Comparison of ENCODE assay signal across 15 mouse cellular contexts in genomic region chr14:110777546-110777945, GRCm38 (mm10). TPM values are rescaled to one million over a fixed set of nuclear protein-coding genes. Genes with fewer than 3 reads are reported as not detected.
A peak's percentile ranks its signal among the peaks of the same experiment; 100 is the strongest.
DNase-seq lines count a peak whose midpoint lies in the region; ATAC-seq and TF ChIP-seq lines count a peak whose summit lies in the region.
"Had no signal": no experiment of that assay in that cellular context is flagged by ENCODE, and none has a peak within 500 bp of the region (broad histone marks: within the 10 kb centered on the region; RNA-seq: fewer than 3 reads in every experiment).

No protein-coding gene starts in this region.

- H3K4me3 ChIP-seq in intestine, postnatal 0 days (ENCODE audit: low read depth, low read length) = no peak overlapping the region
- no peak overlapping the region for H3K4me3 ChIP-seq in intestine, embryonic 15.5 days (replicated peaks)
- H3K4me3 ChIP-seq: erythroblast, embryonic 14.5 days; limb, embryonic 15.5 days; megakaryocyte, embryonic 14.5 days; neural tube, embryonic 12.5 days had no signal

- H3K36me3 ChIP-seq in intestine, postnatal 0 days (ENCODE audit: control insufficient read depth, insufficient read depth) = no peaks in the 10 kb centered on the region
- H3K36me3 ChIP-seq in intestine, embryonic 15.5 days = no peaks in the 10 kb centered on the region
- H3K36me3 ChIP-seq: G1E; limb, embryonic 15.5 days; neural tube, embryonic 12.5 days had no signal

- H3K27me3 ChIP-seq in intestine, postnatal 0 days (replicated peaks; ENCODE audit: control insufficient read depth, insufficient read depth, low read length) = no peaks in the 10 kb centered on the region
- H3K27me3 ChIP-seq in intestine, embryonic 15.5 days (replicated peaks) = no peaks in the 10 kb centered on the region
- H3K27me3 ChIP-seq: limb, embryonic 15.5 days; megakaryocyte, embryonic 14.5 days; neural tube, embryonic 12.5 days had no signal

- no peak overlapping the region for H3K27ac ChIP-seq in intestine, postnatal 0 days (ENCODE audit: low read depth, low read length)
- H3K27ac ChIP-seq in intestine, embryonic 15.5 days = no peak overlapping the region
- H3K27ac ChIP-seq: limb, embryonic 15.5 days; neural tube, embryonic 12.5 days had no signal

- DNase-seq in lung, postnatal 14 days = peak; percentile 3
- no peak for DNase-seq in lung, postnatal 36 days
- peak; percentile 22 for DNase-seq in Muller cell, postnatal 12 days (ENCODE audit: inconsistent ontology term)
- peak; percentile 29 for DNase-seq in embryo, embryonic 11 days
- DNase-seq: adrenal gland, adult 8-10 months; cerebellum, adult 11 months; gastrocnemius, postnatal 10 days had no signal

- no peak overlapping the region for H3K4me2 ChIP-seq in intestine, postnatal 0 days (replicated peaks; ENCODE audit: low read depth)
- no peak overlapping the region for H3K4me2 ChIP-seq in intestine, embryonic 15.5 days (replicated peaks)
- H3K4me2 ChIP-seq: limb, embryonic 15.5 days; neural tube, embryonic 12.5 days had no signal

- no peaks in the 10 kb centered on the region for H3K4me1 ChIP-seq in intestine, postnatal 0 days (replicated peaks; ENCODE audit: control insufficient read depth, insufficient read depth, low read length)
- H3K4me1 ChIP-seq in intestine, embryonic 15.5 days (replicated peaks) = no peaks in the 10 kb centered on the region
- H3K4me1 ChIP-seq: limb, embryonic 15.5 days; megakaryocyte, embryonic 14.5 days; neural tube, embryonic 12.5 days had no signal

- TF ChIP-seq CTCF in intestine, postnatal 0 days (IDR thresholded peaks at IDR 0.05; ENCODE audit: low read depth) = peak; percentile 52

- no peak for ATAC-seq in intestine, postnatal 0 days
- no peak for ATAC-seq in intestine, embryonic 15.5 days
- no peak for ATAC-seq in erythroblast, adult 5-6 weeks (replicated peaks; ENCODE audit: low FRiP score, poor library complexity, severe bottlenecking)

- H3K9me3 ChIP-seq in intestine, postnatal 0 days (ENCODE audit: control insufficient read depth) = no peaks in the 10 kb centered on the region
- no peaks in the 10 kb centered on the region for H3K9me3 ChIP-seq in intestine, embryonic 15.5 days
- H3K9me3 ChIP-seq: limb, embryonic 15.5 days; neural tube, embryonic 12.5 days had no signal

- no peak overlapping the region for H3K9ac ChIP-seq in intestine, postnatal 0 days (ENCODE audit: low read depth, low read length)
- no peak overlapping the region for H3K9ac ChIP-seq in intestine, embryonic 15.5 days
- H3K9ac ChIP-seq: limb, embryonic 15.5 days; neural tube, embryonic 12.5 days had no signal

RNA-seq across cellular contexts. Expression of gene Slitrk6, which starts 22.6 kb away (rescaled TPM):
- 7.4 and 7.9 TPM in 2 replicates for polyA plus RNA-seq in intestine, postnatal 0 days (2015; fragmentation: Nextera tagmentation; extraction: Ambion mirVana)
- polyA plus RNA-seq in intestine, embryonic 15.5 days (2015; fragmentation: Nextera tagmentation; extraction: Ambion mirVana) = 27.3 and 33.1 TPM in 2 replicates
- total RNA-seq in erythroblast, adult 5-6 weeks (2015; ENCODE audit: low replicate concordance) = not detected in 2 replicates
- total RNA-seq in erythroblast, adult 5-6 weeks (2017; ENCODE audit: low replicate concordance) = 0.28 TPM in 1 of 2 replicates, not detected in the other
- polyA plus RNA-seq: erythroblast, embryonic 14.5 days; G1E had no signal
